Mouse (Mus musculus) thymus, postnatal 25 days (tissue): ENCODE results near the gene Ajm1.
"Not testable (repeated sequence)": the region's sequence is repeated elsewhere in the genome, so short reads cannot be mapped to it uniquely, and the experiment has no call there.

Experiments used
- DNase-seq: peaks from one replicate; pipeline ENCODE4 v3.0.0; 2022

Ajm1 gene

DNA sequence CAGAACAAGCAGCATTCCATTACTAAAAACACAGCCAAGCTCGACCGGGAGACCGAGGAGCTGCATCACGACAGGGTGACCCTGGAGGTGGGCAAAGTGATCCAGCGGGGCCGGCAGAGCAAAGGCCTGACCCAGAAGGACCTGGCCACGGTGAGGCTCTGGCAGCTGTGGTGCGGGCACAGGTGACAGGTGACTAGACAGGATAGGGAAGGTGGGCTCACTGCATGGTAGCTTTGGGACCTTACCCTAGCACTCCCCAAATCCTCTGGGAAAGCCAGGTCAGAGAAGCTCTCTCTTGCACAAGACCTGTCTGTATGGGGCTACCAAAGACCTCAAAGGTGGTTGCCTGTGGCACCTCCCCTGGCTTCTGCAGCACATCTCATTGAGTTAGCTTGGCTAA lies 21.0 kb downstream of the Ajm1 start:
- DNase-seq = no peak

DNA sequence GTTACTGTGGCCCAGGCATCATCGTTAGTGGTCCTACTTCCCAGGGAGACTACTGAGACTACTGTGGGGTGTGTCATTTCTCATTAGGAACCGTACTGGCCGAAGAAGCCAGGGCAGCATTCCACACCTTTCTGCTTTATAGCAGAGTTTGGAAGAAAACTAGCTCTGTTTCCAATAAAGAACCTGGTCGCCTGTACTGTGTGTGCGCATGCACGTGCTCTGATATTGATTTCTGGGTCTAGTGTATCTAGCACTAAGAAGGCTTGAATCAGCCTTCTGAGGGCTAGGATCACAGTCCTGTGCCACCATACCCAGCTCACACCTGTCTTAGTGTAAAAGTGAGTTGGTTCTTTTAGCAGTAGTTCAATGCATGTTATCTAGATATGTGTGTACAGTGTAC lies 22.8 kb downstream of the Ajm1 start:
- DNase-seq = no peak

DNA sequence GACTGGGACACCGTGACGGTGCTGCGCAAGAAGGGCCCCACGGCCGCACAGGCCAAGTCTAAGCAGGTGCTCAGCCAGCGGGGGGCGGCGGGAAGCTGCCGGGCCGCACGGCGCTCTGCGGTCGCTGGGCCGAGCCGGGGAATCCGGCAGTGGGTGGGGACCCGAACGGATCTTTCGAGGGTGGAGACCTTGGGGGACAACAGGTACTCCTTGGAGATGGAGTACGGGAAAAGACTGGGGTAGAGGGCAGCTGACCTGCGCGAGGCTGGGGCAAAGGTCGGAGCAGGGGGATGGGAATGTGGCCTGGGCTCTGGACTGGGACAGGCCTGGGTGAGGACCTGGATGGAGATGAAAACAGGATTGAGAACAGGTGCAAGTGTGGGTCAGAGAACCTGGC lies 23.6 kb downstream of the Ajm1 start:
- DNase-seq = no peak

DNA sequence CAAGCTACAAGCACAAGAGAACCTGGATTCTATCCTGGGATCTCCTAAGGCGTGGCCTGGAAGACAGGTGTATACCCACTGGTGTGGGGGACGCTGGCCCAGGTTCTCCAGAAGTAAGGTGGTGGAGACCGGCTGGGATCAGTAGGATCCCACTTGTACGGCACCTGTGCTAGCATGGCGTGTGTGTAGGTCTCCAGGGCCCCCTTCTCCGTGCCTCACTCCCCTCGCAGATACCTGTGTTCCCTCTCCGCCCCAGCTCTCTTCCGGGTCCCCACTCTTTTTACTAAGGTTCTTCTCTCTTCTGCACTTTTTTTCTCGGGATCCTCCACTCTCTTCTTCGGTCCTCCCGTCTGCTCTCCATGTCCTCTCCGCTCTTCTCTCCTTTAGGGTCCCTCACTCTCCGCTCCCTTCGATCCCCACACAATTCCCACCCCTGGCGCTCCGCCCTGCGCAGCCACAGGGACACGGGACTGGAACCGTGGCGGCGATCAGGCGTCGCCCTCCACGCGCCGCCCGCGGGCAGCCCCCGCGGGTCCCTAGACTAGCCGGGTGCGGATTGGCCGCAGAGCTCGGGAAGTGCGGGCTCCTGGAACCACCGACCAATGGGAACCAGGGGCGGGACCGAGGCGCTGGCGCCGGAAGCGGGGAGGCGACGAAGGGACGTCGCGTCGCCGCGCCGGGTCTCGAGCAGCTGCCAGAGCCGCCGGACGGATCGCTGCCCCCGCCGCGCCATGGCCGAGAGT lies 24.2 kb downstream of the Ajm1 start, which contains the start of gene Edf1:
Gene Edf1 (plus strand): TSS at position 627 of the 743 bp plus-strand sequence.
- DNase-seq = peak; percentile 94

DNA sequence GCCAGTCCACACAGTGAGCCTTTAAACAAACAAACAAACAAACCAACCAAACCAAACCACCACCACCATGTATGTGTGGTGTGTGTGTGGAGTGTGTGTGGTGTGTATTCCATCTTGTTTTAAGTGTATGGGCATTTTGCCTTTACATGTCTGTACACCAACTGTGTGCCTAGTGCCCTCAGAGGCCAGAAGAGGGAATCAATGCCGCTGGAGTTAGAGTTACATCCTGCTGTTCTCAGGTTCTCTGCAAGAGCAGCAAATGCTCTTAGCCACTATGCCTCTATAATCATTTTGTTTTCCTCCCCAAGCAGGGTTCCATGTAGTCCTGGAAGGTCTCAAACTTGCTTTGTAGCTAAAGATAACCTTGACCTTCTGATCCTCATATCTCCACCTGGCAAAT lies 25.3 kb downstream of the Ajm1 start:
- DNase-seq = no peak

DNA sequence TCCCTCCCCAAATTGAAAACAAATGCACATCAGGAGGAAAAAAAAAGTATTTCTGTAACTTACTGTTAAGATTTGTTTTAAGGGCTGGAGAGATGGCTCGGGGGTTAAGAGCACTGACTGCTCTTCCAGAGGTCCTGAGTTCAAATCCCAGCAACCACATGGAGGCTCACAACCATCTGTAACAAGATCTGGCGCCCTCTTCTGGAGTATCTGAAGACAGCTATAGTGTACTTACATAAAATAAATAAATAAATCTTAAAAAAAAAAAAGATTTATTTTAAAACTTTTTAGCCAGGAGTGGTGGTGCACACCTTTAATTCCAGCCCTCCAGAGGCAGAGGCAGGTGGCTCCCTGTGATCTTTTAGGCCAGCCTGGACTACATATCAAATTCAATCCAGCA lies 26.1 kb downstream of the Ajm1 start:
- not testable (repeated sequence) for DNase-seq

DNA sequence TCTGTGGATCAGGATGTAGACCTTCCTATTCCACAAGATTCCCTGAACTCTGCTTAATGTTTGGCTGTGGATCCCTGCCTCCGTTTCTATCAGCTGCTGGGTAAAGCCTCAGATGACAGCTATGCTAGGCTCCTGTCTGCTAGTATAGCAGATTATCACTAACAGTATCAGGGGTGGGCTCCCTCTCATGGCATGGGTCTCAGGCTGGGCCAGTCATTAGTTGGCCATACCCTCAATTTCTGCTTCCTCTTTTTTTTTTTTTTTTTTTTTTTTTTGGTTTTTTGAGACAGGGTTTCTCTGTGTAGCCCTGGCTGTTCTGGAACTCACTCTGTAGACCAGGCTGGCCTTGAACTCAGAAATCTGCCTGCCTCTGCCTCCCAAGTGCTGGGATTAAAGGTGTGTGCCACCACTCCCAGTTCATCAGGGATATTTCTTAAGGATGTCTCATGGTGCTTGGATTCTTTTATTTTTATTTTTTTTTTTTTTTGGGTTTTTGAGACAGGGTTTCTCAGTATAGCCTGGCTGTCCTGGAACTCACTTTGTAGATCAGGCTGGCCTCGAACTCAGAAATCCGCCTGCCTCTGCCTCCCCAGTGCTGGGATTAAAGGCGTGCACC lies 28.3 kb downstream of the Ajm1 start:
- not testable (repeated sequence) for DNase-seq

DNA sequence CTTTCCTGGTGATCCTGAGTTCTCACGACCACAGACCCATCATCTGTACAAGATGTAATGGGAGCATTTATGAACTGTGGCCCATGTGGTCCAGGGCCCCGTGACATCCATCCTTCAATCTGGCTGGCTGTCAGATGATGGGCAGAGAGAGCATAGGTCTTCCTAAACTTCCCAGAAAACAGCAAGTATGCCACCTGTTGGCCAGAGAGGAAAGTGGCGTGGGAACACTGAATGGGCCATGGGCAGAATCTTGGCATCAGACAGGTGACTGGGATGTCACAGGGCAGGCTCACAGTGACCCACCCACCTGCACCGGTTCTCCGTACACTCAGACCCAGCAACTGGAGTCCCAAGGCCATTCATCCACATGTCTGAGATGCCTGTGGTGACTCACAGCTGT lies 30.4 kb downstream of the Ajm1 start:
- peak; percentile 72 for DNase-seq

DNA sequence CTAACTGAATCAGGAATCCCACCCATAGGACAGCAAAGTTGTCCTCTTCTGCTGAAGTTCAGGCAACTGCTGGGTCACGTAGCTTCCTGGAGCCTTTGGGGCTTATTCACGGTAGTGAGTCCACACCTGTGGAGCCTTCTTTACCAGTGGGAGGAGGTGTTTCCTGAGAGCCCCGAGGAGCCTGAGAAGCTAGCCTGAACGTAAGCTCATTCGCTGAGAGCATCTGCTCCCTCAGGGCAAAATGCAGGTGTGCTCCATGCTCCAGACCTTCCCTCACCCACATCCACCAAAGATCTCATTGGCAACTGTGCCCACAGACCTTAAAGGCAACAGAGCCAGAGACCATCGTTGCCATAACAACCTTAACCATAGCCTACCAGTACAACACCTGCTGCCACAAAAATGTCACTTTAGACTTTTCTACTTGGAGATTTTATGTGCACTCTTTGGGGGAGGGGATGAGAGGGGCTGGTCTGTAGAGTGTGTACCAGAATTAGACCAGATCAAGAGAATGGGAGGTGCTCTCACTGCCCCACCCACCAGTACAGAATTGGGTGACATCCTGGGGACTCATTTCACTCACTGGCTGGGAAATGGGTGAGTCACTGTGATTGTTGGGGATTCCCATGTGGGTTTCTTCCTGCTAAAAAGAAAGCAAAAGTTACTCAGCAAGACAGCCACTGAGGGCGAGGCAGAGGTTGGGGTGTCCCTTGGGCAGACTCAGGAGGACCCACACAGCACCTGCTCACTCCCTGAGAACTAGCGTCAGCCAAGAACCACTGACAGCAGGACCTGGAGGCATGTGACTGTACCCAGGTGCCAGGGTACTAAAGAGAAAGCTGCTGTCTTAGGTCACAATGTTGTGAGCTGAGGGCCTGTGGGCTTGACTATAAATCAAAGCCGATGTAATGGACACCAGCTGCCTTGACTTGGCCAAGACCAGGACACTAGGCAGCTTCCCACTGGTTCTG lies 32.3 kb downstream of the Ajm1 start:
- DNase-seq = peak; percentile 80

DNA sequence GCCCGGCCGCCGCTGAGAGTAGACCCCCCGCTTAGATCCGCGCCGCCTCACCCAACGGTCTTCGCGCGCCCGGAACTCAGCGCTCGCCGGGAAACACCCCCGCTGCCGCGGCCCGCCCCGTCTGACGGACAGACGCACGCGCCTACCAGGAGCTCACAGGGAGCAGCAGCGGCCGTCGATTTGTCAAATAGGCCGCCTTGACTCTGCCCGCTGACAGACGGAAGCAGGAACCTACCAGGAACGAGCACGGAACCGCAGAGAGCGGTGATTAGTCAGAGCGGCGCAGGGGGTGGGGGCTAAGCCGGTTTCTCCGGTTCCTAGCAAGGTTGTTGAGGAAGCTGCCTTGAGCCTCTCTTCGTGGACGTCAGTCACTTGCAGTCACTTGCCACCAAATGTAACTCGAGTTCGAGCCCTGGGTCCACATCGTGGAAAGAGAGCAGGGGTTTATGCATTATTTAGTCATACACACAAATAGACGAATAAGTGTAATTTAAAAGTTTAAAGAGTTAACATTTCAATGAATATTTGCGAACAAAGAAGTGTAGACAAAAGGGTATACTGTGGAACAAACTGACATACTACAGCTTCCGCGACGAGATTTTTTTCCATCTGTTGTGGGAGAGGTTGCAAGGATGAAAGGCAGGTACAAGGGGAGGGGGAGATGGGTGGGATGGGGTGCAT lies 34.6 kb downstream of the Ajm1 start, which contains the start of gene Traf2:
Gene Traf2 (minus strand): TSS at position 130 of the 681 bp plus-strand sequence.
- DNase-seq = peak; percentile 98

DNA sequence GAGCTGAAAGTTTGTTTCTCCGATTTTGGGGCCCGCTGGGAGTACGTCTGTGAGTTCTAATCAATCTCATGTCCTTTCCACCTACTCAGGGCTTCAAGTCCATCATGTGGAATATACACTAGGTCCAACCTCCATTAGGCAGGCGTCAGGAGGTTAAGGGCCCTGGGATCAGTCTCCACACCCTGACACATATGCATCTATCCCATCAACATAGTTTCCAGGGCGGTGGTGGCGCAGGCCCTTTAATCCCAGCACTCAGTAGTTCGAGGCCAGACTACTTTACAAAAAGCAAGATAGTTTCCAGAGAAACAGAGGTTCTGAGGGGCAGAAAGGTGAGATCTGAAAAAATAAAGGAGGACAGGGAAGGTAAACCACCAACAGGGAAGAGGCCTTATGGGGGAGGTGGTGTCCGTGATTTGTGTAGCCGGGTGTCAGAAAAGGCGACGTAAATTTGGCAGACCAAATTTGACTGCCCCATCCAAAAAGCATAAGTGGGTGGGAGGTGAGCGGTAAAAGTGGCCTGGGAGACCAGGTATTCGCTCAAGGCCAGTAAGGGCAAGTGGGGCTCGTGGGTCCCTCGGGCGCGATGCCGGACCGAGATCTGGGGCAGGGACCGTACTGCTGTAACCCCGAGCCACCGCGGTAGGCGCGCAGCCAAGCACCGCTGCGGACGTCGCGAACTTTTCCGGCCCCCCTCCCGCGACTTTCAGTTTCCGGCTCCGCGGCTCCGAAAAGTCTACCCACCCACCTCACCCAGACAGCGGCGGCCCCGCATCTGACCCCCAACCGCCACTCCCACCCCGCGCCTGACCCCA lies 35.4 kb downstream of the Ajm1 start:
- no peak for DNase-seq

DNA sequence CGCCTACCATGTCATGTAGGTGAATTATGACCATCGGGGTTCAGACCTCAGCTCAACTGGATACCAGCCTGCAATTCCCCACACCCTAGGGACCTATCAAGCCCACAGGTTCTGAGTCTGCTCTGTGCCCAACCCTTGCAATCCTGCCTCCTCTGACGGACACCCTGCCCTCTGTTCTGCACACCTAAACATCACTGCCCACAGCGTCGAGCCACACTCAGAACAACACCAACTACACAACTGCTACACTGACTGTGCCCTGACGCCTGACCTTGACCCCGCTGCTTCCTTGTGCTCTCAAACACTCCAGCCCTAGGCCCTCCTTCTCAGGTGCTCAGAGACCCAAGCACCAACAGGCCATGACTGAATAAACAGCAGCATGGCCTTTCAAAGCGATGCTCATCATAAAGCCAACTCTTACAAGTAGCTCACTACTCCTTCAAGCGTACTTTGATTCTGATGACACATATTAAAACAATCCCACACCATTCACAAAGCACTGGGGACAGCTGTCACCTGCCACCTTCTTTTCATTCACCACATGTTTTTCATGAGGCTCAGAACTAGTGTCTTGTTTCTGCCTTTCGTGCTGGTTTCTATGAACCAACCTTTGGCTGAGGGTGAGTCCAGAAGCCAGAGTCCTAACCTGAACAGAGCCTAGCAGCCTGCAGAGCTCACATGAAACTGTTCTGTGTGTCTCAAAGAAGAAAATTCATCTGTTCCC lies 39.8 kb downstream of the Ajm1 start:
- no peak for DNase-seq

DNA sequence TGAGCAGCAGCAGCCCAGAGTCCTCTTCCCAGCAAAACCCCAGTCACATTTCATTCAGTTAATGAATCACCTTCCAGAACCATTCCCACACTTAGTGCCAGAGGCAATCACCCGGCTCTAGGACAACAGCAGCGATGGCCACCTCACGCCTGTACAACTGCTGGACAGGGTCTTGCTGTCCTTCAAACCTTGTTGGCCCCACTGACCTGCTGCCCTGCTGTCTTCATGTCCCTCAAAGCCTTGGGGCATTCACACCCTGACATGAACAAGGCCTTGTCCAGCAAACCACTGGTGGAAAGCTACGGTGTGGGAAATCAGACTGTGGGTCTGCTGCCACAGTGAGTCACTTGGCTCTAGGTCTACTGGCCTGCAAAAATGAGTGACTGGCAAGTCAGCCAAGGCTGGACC lies 41.0 kb downstream of the Ajm1 start:
- no peak for DNase-seq

DNA sequence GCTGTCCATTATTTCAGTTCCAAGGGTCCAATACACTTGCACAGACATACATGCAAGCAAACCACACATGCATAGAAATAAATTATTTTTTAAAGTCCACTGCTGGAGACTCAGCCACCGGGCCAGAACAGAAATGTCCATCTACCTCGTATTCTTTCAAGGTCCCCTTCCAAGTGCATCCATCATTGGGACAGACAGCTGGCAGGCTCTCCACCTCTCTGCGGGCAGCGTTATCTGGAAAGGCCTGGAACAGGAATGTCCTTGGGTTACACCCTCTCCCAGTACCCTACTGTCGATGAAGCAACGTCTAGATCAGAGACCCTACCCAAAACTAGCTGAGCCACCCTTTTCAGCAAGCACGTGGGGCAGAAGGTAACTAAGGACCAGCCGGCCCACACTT lies 45.0 kb downstream of the Ajm1 start:
- no peak for DNase-seq

DNA sequence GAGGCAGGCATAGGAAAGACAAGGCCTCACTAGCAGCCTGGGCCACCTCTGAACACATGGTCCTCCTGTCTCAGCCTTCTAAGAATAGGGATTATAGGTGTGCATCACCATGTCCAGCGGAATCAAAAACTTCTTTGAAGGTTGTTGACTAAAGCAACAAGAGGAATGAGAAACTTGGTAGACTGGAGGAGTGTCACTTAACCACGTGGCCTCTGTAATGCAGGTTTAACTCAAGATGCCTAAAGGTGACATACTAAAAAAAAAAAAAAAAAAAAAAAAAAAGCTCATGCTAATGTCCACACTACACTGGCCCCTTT lies 46.7 kb downstream of the Ajm1 start:
- no peak for DNase-seq

DNA sequence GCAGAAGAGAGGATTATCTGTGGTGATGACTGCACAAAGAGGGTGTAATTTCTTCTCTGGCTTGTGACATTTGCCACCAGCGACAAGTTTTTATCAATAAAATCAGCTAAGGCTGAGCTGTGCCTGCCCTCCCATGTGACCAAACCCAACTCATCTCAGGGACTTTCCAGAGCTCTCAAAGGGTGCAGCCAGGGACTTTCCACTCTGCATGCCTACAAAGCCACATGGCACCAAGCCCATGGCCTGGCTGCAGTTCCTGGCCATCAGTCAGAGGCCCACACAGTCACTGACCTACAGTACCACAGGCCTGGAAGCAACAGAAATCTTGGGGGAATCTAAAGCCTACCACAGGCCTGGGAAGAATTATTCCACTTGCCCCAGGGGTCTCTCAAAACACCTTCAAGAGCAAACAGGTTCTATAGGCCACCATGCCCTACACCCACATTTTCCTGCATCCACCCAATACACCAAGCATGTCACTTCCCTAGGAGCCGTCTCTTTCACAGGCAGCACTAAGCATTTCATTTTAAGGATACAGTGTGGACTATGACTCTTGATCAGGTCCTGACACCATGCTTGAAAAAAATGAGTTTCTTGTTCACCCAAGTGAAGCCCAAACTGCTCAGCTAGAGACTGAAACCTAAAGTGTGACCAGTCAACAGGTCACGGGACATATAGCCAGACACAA lies 47.2 kb downstream of the Ajm1 start:
- DNase-seq = peak; percentile 38

DNA sequence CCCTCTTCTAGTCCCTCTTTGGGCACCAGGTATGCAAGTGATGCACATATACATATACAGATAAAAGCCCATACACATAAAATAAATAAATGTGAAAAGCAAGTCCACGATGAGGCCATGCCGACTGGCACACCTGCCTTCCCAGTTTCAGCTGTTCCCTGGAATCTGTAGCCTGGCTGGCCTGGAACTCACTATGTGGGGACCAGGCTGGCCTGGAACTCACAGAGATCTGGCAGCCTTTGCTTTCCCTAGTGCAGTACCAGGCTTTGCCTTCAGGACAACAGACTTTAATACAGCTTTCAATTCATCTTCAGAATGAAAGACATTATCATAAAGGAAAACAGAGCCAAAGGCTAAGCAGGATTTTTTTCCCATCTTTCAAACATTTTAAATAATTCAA lies 47.9 kb downstream of the Ajm1 start:
- no peak for DNase-seq

DNA sequence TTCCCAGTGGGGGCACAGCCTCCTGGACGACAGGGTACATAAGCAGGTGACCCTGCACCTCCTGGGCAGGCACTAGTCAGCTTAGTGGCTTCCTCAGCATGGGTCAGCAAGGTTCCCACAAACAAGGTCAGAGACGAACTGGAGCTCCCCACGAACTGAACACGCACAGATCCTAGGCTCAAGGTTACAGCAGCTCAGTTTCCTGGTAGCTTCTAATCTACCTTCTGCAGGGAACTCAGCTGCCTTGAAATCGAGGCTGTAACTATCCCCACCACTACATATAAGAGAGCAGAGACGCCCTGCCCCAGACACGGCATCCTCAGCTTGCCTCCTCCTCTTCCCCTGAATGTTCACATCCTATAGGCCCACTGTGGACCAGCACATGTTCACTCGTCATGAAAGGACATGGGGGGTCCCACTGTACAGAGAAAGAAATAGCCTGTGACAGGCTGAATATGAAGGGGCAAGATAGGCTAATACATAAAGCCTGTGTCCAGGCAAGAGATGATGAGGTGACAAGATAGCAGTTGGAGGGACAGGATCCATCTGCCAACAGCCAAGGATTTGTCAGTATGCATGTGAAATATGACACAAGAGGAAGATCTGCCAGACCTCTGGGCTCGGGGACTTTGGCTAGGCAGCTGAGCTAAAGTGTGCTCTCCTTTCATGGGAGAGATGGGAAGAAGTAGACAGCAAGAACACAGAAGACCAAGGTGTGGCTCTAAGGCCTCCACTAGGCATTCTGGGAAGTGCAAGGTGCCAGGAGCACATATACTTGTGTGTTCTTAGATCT lies 54.9 kb downstream of the Ajm1 start:
- no peak for DNase-seq
